Mouse (Mus musculus) ES-Bruce4 (cell line): Measurements from ENCODE around the gene Esrrg. TPM values are rescaled to one million over a fixed set of nuclear protein-coding genes. Genes with fewer than 3 reads are reported as not detected.

Source experiments
- H3K27ac ChIP-seq: 2 replicates; pipeline ENCODE4 v1.5.1; 2012; ENCODE audit warnings: low read length, inconsistent platforms; ENCODE audit not compliant: insufficient read depth
- H3K27me3 ChIP-seq: 2 replicates; pipeline ENCODE4 v1.6.1; 2012; ENCODE audit warnings: mild to moderate bottlenecking, low read length, inconsistent platforms; ENCODE audit not compliant: control insufficient read depth, poor library complexity, insufficient read depth, severe bottlenecking
- H3K36me3 ChIP-seq: 2 replicates; pipeline ENCODE4 v1.6.1; 2012; ENCODE audit warnings: inconsistent platforms, mild to moderate bottlenecking, low read length, moderate library complexity; ENCODE audit not compliant: control insufficient read depth, poor library complexity, insufficient read depth, severe bottlenecking
- H3K4me1 ChIP-seq: one replicate; pipeline ENCODE4 v1.8.1; 2011; ENCODE audit warnings: low read length; ENCODE audit not compliant: control insufficient read depth, insufficient read depth
- H3K4me3 ChIP-seq: 2 replicates; pipeline ENCODE4 v1.5.1; 2011; ENCODE audit warnings: low read depth, mild to moderate bottlenecking, low read length
- H3K9ac ChIP-seq: 2 replicates; pipeline ENCODE4 v1.6.1; 2012; ENCODE audit warnings: low read depth, mild to moderate bottlenecking, inconsistent platforms; ENCODE audit not compliant: poor library complexity, severe bottlenecking
- H3K9me3 ChIP-seq: replicated peaks from 2 replicates; pipeline ENCODE4 v1.6.1; 2012; ENCODE audit warnings: mild to moderate bottlenecking, low read length, inconsistent platforms; ENCODE audit not compliant: control insufficient read depth, poor library complexity, insufficient read depth, severe bottlenecking
- CTCF ChIP-seq: IDR thresholded peaks from one replicate; pipeline ENCODE4 v1.8.1; 2011; ENCODE audit warnings: low read depth, low read length
- EP300 ChIP-seq: IDR thresholded peaks from 2 replicates; pipeline ENCODE4 v1.6.1; 2011; ENCODE audit warnings: low read depth, low read length; ENCODE audit not compliant: insufficient read depth
- POLR2A ChIP-seq: IDR thresholded peaks from one replicate; pipeline ENCODE4 v1.8.1; 2011; ENCODE audit warnings: low read length; ENCODE audit not compliant: insufficient read depth
- polyA plus RNA-seq: library from polyadenylated mRNA; stranded (reverse); fragments of >200 nt; gene quantifications from 2 replicates; pipeline ENCODE4 v1.2.4, GENCODE M21; 2011; ENCODE audit warnings: low read depth; ENCODE audit not compliant: missing spikeins, insufficient read depth, insufficient read length

Gene Esrrg
- polyA plus RNA-seq, 1 experiment = not detected

GRCm38 (mm10) chr1:187758546-187758945, 150.0 kb downstream of the Esrrg start:
- no peak overlapping the region for H3K4me3 ChIP-seq
- no peaks in the 10 kb centered on the region for H3K36me3 ChIP-seq
- H3K27ac ChIP-seq = no peak overlapping the region
- H3K9me3 ChIP-seq = no peaks in the 10 kb centered on the region
- TF ChIP-seq POLR2A = no peak
- no peak for TF ChIP-seq CTCF
- TF ChIP-seq EP300 = no peak
- H3K9ac ChIP-seq = no peak overlapping the region
- H3K27me3 ChIP-seq = no peaks in the 10 kb centered on the region
- no peaks in the 10 kb centered on the region for H3K4me1 ChIP-seq

- no peak overlapping the region for H3K9ac ChIP-seq
- no peak for TF ChIP-seq POLR2A
- no peak for TF ChIP-seq CTCF
- no peak for TF ChIP-seq EP300
- no peaks in the 10 kb centered on the region for H3K4me1 ChIP-seq
- no peak overlapping the region for H3K4me3 ChIP-seq
- no peaks in the 10 kb centered on the region for H3K27me3 ChIP-seq
- no peaks in the 10 kb centered on the region for H3K9me3 ChIP-seq
- H3K36me3 ChIP-seq = no peaks in the 10 kb centered on the region
- H3K27ac ChIP-seq = no peak overlapping the region
These were observed 150.9 kb downstream of the Esrrg start for GRCm38 (mm10) chr1:187759536-187759935.

GRCm38 (mm10) chr1:187762641-187763450, 154.3 kb downstream of the Esrrg start:
- H3K9me3 ChIP-seq = no peaks in the 10 kb centered on the region
- H3K27me3 ChIP-seq = no peaks in the 10 kb centered on the region
- no peak for TF ChIP-seq EP300
- no peak for TF ChIP-seq CTCF
- no peak for TF ChIP-seq POLR2A
- no peaks in the 10 kb centered on the region for H3K4me1 ChIP-seq
- H3K27ac ChIP-seq = no peak overlapping the region
- no peaks in the 10 kb centered on the region for H3K36me3 ChIP-seq
- no peak overlapping the region for H3K9ac ChIP-seq
- H3K4me3 ChIP-seq = no peak overlapping the region

GRCm38 (mm10) chr1:187763451-187763755, 154.8 kb downstream of the Esrrg start:
- no peaks in the 10 kb centered on the region for H3K27me3 ChIP-seq
- no peaks in the 10 kb centered on the region for H3K36me3 ChIP-seq
- no peak overlapping the region for H3K9ac ChIP-seq
- no peaks in the 10 kb centered on the region for H3K4me1 ChIP-seq
- TF ChIP-seq CTCF (no peak), POLR2A (no peak)
- H3K4me3 ChIP-seq = no peak overlapping the region
- H3K27ac ChIP-seq = no peak overlapping the region
- H3K9me3 ChIP-seq = no peaks in the 10 kb centered on the region

GRCm38 (mm10) chr1:187763821-187764220, 155.2 kb downstream of the Esrrg start:
- Histone ChIP-seq H3K4me1 (no peaks in the 10 kb centered on the region), H3K9me3 (no peaks in the 10 kb centered on the region), H3K36me3 (no peaks in the 10 kb centered on the region), H3K9ac (no peak overlapping the region), H3K27me3 (no peaks in the 10 kb centered on the region), H3K4me3 (no peak overlapping the region), H3K27ac (no peak overlapping the region)
- no peak for TF ChIP-seq EP300
- no peak for TF ChIP-seq CTCF
- TF ChIP-seq POLR2A = no peak

- no peaks in the 10 kb centered on the region for H3K27me3 ChIP-seq
- no peaks in the 10 kb centered on the region for H3K9me3 ChIP-seq
- H3K27ac ChIP-seq = no peak overlapping the region
- TF ChIP-seq POLR2A (no peak), EP300 (no peak), CTCF (no peak)
- H3K9ac ChIP-seq = no peak overlapping the region
- H3K4me1 ChIP-seq = no peaks in the 10 kb centered on the region
- no peaks in the 10 kb centered on the region for H3K36me3 ChIP-seq
- no peak overlapping the region for H3K4me3 ChIP-seq
These were observed 157.0 kb downstream of the Esrrg start for GRCm38 (mm10) chr1:187765577-187765976.
